Mouse (Mus musculus): Measurements from ENCODE around the gene Ccdc65. TPM values are rescaled to one million over a fixed set of nuclear protein-coding genes. Genes with fewer than 3 reads are reported as not detected.

The Ccdc65 gene
- polyA plus RNA-seq, 1 experiment from 2014 or later = 5.7 TPM

DNA sequence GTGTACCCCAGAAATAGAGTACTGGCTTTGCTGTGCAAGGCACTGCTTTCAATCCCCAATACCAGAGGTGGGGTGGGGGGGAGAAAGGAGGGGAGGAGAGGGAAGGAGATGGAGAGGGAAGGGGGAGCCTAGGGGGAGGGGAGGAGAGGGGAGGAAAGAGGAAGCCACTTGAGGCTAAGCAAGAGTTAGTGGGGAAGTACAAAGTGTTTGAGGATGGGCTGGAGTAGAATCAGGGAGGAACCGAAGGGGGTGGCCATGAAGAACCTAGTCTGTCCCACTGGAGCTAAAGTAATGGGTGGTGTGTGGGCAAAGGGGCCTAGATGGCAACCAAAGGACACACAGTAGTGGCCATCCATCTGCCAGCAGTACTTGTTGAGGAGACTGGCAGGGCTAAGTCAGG lies 24.3 kb upstream of the Ccdc65 start:
- WGBS = 86% methylated on average over 1 of the region's 1 CpGs
- Histone ChIP-seq H3K27ac (replicated peaks; ENCODE audit: low read depth, low read length) (no peak overlapping the region), H3K4me3 (replicated peaks; ENCODE audit: low read depth, low read length) (no peak overlapping the region), H3K27me3 (ENCODE audit: control insufficient read depth, insufficient read depth, low read length) (no peaks in the 10 kb centered on the region), H3K9ac (replicated peaks; ENCODE audit: low read length) (no peak overlapping the region), H3K4me2 (ENCODE audit: low read length) (no peak overlapping the region), H3K9me3 (ENCODE audit: control insufficient read depth, low read length) (no peaks in the 10 kb centered on the region), H3K4me1 (ENCODE audit: control insufficient read depth, insufficient read depth, low read length) (no peaks in the 10 kb centered on the region), H3K36me3 (ENCODE audit: control insufficient read depth, insufficient read depth, low read length) (no peaks in the 10 kb centered on the region)
- ATAC-seq (ENCODE audit: low FRiP score, low TSS enrichment) = no peak
- no peak for DNase-seq

DNA sequence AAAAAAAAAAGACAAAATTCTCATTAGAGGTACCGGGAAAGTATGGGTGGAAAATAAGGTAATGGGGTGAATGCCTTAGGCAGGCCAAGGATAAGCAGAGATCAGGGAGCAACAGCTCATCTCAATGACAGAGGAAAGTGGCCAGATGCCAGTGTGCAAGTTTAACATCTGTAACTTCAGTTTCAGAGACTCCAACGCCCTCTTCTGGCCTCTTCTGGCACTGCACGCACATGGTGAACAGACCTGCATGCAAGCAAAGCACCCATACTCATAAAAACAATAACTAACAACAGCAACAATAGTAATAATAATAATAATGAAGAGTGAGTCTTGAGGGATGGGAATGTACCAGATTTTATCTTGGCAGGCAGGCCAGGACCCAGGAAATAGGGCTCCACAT lies 22.1 kb upstream of the Ccdc65 start:
- no peaks in the 10 kb centered on the region for H3K9me3 ChIP-seq (ENCODE audit: control insufficient read depth, low read length)
- no peak for ATAC-seq (ENCODE audit: low FRiP score, low TSS enrichment)

DNA sequence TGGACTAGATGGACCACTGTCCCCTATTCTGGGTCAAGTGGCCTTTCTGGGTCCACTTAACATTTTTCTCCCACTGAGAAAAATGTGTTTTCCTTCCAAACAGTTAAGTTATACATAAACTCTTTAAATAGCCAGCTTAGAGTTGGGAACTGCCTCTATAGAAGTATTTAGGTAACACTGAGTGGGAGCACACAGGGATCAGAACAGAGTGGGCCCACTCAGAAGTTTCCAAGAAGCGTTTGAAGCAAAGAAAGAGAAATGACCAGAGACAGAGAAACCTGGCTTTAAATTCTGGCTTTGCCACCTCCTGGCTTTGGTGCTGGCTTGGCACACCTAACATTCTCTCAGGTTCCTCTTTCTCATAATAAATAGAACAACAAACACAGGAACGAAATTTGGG lies 18.3 kb upstream of the Ccdc65 start:
- no peaks in the 10 kb centered on the region for H3K27me3 ChIP-seq (ENCODE audit: control insufficient read depth, insufficient read depth, low read length)
- H3K4me1 ChIP-seq (ENCODE audit: control insufficient read depth, insufficient read depth, low read length) = peaks cover 17% of the 10 kb centered on the region
- no peaks in the 10 kb centered on the region for H3K9me3 ChIP-seq (ENCODE audit: control insufficient read depth, low read length)
- no peak for ATAC-seq (ENCODE audit: low FRiP score, low TSS enrichment)
- no peak overlapping the region for H3K9ac ChIP-seq (replicated peaks; ENCODE audit: low read length)
- 78% methylated on average over 2 of the region's 2 CpGs for WGBS
- DNase-seq = no peak
- H3K27ac ChIP-seq (replicated peaks; ENCODE audit: low read depth, low read length) = no peak overlapping the region
- H3K4me3 ChIP-seq (replicated peaks; ENCODE audit: low read depth, low read length) = no peak overlapping the region
- H3K4me2 ChIP-seq (ENCODE audit: low read length) = no peak overlapping the region
- no peaks in the 10 kb centered on the region for H3K36me3 ChIP-seq (ENCODE audit: control insufficient read depth, insufficient read depth, low read length)

More for the DNA sequence above, 22.1 kb upstream of the Ccdc65 start:
- Histone ChIP-seq H3K27ac (replicated peaks; ENCODE audit: low read depth, low read length) (no peak overlapping the region), H3K4me2 (ENCODE audit: low read length) (no peak overlapping the region), H3K27me3 (ENCODE audit: control insufficient read depth, insufficient read depth, low read length) (no peaks in the 10 kb centered on the region), H3K36me3 (ENCODE audit: control insufficient read depth, insufficient read depth, low read length) (no peaks in the 10 kb centered on the region), H3K4me3 (replicated peaks; ENCODE audit: low read depth, low read length) (no peak overlapping the region), H3K4me1 (ENCODE audit: control insufficient read depth, insufficient read depth, low read length) (peaks cover 4% of the 10 kb centered on the region; the same call in 1 of the 2 replicates), H3K9ac (replicated peaks; ENCODE audit: low read length) (no peak overlapping the region)
- no peak for DNase-seq
- WGBS = 74% methylated on average over 3 of the region's 3 CpGs

DNA sequence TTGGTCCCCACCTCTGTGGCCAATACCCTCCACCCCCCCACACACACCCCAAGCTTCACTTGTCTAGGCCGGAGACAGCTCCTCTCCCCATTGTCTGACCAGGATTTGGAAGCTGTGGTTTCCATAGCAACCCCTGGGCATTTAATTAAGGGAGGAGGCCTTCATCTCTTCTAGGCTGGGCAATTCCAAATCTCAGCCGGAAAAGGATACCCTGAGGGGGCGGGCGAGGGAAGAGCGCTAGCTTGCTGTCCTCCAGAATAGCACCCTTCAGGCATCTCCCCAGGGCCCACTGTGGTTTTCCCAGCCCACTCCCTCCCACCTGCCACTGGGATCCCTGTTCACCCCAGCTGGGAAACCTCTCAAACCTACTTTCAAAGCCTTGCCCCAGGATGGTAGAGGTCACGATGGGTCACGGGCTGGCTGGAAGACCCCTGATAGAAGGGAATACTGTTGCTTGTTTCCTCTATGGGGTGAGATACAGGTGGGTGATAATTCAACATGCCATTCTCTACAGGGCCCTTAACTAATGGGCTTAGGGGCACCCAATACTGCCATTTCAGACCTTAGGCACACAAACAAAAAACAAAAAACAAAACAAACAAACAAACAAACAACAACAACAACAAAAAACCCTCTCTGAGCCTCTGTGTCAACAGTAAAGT lies 16.4 kb upstream of the Ccdc65 start:
- H3K4me1 ChIP-seq (ENCODE audit: control insufficient read depth, insufficient read depth, low read length) = peaks cover 17% of the 10 kb centered on the region
- H3K9ac ChIP-seq (replicated peaks; ENCODE audit: low read length) = no peak overlapping the region
- ATAC-seq (ENCODE audit: low FRiP score, low TSS enrichment) (peak; percentile 69; the same call in 1 of the 2 replicates), DNase-seq (peak; percentile 87)
- H3K27me3 ChIP-seq (ENCODE audit: control insufficient read depth, insufficient read depth, low read length) = no peaks in the 10 kb centered on the region
- WGBS = 1% methylated on average over 7 of the region's 7 CpGs
- H3K4me3 ChIP-seq (replicated peaks; ENCODE audit: low read depth, low read length) = no peak overlapping the region
- peak overlapping the region; percentile 43 for H3K27ac ChIP-seq (replicated peaks; ENCODE audit: low read depth, low read length)
- H3K9me3 ChIP-seq (ENCODE audit: control insufficient read depth, low read length) = no peaks in the 10 kb centered on the region
- H3K36me3 ChIP-seq (ENCODE audit: control insufficient read depth, insufficient read depth, low read length) = no peaks in the 10 kb centered on the region
- H3K4me2 ChIP-seq (ENCODE audit: low read length) = peak overlapping the region; percentile 31

DNA sequence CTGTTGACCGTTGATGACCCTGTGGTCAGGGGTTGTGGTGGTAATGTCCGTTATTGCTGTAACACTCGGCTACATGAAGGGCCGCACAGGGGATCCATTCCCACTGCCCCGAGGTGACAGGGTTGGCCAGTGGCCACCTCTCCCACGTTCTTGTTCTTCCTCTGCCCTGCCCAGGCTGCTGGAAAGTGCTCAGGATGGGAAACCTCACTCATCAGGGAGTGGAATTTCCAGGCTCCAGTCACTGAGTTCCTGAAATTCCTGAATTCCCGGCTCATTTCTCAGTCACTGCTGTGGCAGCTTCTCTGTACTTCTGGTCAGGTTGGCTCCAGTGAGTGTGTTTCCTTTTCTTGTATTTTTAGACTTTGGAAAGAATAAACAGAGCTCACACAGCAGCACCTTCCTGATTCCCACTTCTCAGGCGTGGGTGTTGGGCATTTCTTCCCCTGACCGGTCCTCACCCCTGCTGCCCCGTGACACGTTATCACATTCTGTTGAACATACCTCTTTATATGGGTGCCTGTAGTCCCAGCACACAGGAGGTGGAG lies 15.8 kb upstream of the Ccdc65 start:
- 51% methylated on average over 11 of the region's 11 CpGs for whole genome bisulfite sequencing

DNA sequence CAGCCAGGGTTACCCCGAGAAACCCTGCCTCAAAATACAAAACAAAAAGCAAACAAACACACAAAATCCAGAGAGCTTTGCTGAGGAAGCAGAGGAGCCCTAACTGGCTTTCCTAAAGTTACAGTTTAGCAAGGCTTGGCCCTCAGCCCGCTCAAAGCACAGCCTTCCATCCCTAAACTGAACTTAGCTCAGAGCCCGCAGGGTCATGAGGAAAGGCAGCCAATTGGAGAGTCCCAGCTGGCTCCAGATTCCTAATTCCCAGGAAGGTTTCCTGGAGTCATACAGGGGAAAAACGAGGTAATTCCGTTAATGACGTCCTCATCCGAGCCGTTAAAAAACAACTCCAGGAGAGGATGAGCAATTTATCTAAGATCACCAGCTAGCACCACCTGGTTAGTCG lies 12.3 kb upstream of the Ccdc65 start:
- Histone ChIP-seq H3K4me2 (ENCODE audit: low read length) (no peak overlapping the region), H3K36me3 (ENCODE audit: control insufficient read depth, insufficient read depth, low read length) (no peaks in the 10 kb centered on the region), H3K9ac (replicated peaks; ENCODE audit: low read length) (no peak overlapping the region), H3K27ac (replicated peaks; ENCODE audit: low read depth, low read length) (no peak overlapping the region), H3K27me3 (ENCODE audit: control insufficient read depth, insufficient read depth, low read length) (peaks cover 6% of the 10 kb centered on the region; the same call in 1 of the 2 replicates), H3K4me3 (replicated peaks; ENCODE audit: low read depth, low read length) (no peak overlapping the region), H3K4me1 (ENCODE audit: control insufficient read depth, insufficient read depth, low read length) (peaks cover 18% of the 10 kb centered on the region), H3K9me3 (ENCODE audit: control insufficient read depth, low read length) (no peaks in the 10 kb centered on the region)
- ATAC-seq (ENCODE audit: low FRiP score, low TSS enrichment) (no peak), DNase-seq (no peak)
- WGBS = 69% methylated on average over 9 of the region's 9 CpGs

More for the DNA sequence above, 15.8 kb upstream of the Ccdc65 start:
- DNase-seq (no peak), ATAC-seq (ENCODE audit: low FRiP score, low TSS enrichment) (no peak)
- no peaks in the 10 kb centered on the region for H3K9me3 ChIP-seq (ENCODE audit: control insufficient read depth, low read length)
- no peak overlapping the region for H3K27ac ChIP-seq (replicated peaks; ENCODE audit: low read depth, low read length)
- no peaks in the 10 kb centered on the region for H3K27me3 ChIP-seq (ENCODE audit: control insufficient read depth, insufficient read depth, low read length)
- no peak overlapping the region for H3K9ac ChIP-seq (replicated peaks; ENCODE audit: low read length)
- peaks cover 17% of the 10 kb centered on the region for H3K4me1 ChIP-seq (ENCODE audit: control insufficient read depth, insufficient read depth, low read length)
- H3K36me3 ChIP-seq (ENCODE audit: control insufficient read depth, insufficient read depth, low read length) = no peaks in the 10 kb centered on the region
- no peak overlapping the region for H3K4me3 ChIP-seq (replicated peaks; ENCODE audit: low read depth, low read length)
- no peak overlapping the region for H3K4me2 ChIP-seq (ENCODE audit: low read length)

DNA sequence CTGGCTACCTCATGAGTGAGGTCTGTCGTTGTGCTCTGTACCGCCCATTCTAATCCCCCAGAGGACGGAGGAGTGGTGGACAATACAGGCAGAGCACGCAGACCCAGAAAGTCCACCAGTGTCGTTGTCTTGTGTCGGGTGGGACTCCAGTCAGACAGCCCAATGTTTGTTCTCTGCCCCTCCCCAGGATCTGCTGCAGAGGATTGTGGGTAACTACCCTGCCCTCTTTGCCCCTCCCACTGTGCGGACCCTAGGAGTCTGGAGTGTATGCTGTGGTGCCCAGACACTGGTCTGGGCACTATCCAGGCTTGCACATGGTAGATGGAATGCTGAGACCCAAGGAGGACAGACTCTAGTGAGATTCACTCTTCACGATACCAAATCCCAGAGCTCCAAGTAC lies 11.8 kb upstream of the Ccdc65 start:
- H3K4me2 ChIP-seq (ENCODE audit: low read length) = no peak overlapping the region
- H3K4me1 ChIP-seq (ENCODE audit: control insufficient read depth, insufficient read depth, low read length) = peaks cover 13% of the 10 kb centered on the region
- no peak overlapping the region for H3K4me3 ChIP-seq (replicated peaks; ENCODE audit: low read depth, low read length)
- no peaks in the 10 kb centered on the region for H3K36me3 ChIP-seq (ENCODE audit: control insufficient read depth, insufficient read depth, low read length)
- H3K27me3 ChIP-seq (ENCODE audit: control insufficient read depth, insufficient read depth, low read length) = peaks cover 11% of the 10 kb centered on the region; the same call in 1 of the 2 replicates
- no peak overlapping the region for H3K9ac ChIP-seq (replicated peaks; ENCODE audit: low read length)
- H3K27ac ChIP-seq (replicated peaks; ENCODE audit: low read depth, low read length) = no peak overlapping the region
- ATAC-seq (ENCODE audit: low FRiP score, low TSS enrichment) (no peak), DNase-seq (no peak)
- no peaks in the 10 kb centered on the region for H3K9me3 ChIP-seq (ENCODE audit: control insufficient read depth, low read length)
- WGBS = 50% methylated on average over 8 of the region's 8 CpGs

DNA sequence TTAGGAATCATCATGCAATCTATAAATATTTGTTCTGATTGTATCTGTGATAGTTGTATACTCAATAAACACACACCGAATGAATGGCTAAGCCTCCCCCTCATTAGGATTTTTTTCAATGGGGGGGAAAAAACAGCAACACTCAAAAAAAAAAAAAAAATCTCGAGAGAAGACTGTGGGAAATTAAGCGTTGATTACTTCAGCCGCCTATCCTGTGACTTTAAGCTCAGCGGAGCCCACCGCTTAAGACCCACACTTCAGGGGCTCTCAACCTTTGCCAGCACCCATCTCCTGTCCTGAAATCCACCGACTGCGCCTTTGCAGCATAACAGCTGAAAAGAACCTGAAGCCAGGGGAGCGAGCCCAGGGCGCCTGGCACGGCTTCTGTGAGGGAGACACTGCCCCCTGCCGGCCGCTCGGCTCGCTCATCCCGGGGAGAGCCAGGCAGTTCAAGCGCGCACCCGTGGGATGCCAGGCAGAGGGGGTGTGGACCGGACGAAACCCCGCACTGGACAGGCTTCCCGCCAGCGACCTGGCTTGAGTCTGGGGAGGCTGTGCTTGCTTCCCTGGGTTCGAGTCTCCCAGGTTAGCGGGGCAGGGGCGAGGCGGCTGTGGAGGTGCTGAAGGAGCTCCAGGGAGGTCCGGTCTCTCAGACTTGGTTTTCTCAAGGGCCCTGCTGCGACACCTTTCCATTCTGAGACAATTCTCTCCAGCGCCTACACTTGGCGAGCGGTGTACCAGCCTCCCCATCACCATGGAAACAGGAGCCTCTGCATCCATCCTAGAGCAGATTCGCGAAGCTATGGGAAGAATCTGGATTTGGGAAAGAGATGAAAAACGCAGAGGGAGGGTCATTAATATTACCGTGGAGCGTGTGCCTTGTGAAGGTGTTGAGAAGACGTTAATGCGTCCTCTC lies 8.6 kb upstream of the Ccdc65 start:
- peak; percentile 94 for DNase-seq
- H3K27ac ChIP-seq (replicated peaks; ENCODE audit: low read depth, low read length) = peak overlapping the region; percentile 75
- peak overlapping the region; percentile 62 for H3K4me2 ChIP-seq (ENCODE audit: low read length)
- no peaks in the 10 kb centered on the region for H3K36me3 ChIP-seq (ENCODE audit: control insufficient read depth, insufficient read depth, low read length)
- H3K27me3 ChIP-seq (ENCODE audit: control insufficient read depth, insufficient read depth, low read length) = peaks cover 16% of the 10 kb centered on the region; the same call in 1 of the 2 replicates
- 0 out of 2 replicates have a peak, but pooled peaks cover 4% of the 10 kb centered on the region for H3K4me1 ChIP-seq (ENCODE audit: control insufficient read depth, insufficient read depth, low read length)
- ATAC-seq (ENCODE audit: low FRiP score, low TSS enrichment) = peak; percentile 84
- WGBS = 4% methylated on average over 40 of the region's 40 CpGs
- no peaks in the 10 kb centered on the region for H3K9me3 ChIP-seq (ENCODE audit: control insufficient read depth, low read length)
- H3K4me3 ChIP-seq (replicated peaks; ENCODE audit: low read depth, low read length) = peak overlapping the region; percentile 39
- H3K9ac ChIP-seq (replicated peaks; ENCODE audit: low read length) = peak overlapping the region; percentile 52

Data from midbrain, embryonic 14.5 days (tissue).